Mouse (Mus musculus) CD4-positive, CD25-positive, alpha-beta regulatory T cell, adult 4 months (primary cell): Measurements from ENCODE around the gene Slc22a7. TPM values are rescaled to one million over a fixed set of nuclear protein-coding genes. Genes with fewer than 3 reads are reported as not detected.

Source experiments
- ATAC-seq: one replicate; pipeline ENCODE4 v1.8.0; 2017
- polyA plus RNA-seq, 2 experiments: library from polyadenylated mRNA; unstranded; fragments of 100-300 nt; shearing (Covaris generic); gene quantifications; one replicate each; pipeline ENCODE4 v1.2.1; 2017

Slc22a7 gene
- not detected for polyA plus RNA-seq

DNA sequence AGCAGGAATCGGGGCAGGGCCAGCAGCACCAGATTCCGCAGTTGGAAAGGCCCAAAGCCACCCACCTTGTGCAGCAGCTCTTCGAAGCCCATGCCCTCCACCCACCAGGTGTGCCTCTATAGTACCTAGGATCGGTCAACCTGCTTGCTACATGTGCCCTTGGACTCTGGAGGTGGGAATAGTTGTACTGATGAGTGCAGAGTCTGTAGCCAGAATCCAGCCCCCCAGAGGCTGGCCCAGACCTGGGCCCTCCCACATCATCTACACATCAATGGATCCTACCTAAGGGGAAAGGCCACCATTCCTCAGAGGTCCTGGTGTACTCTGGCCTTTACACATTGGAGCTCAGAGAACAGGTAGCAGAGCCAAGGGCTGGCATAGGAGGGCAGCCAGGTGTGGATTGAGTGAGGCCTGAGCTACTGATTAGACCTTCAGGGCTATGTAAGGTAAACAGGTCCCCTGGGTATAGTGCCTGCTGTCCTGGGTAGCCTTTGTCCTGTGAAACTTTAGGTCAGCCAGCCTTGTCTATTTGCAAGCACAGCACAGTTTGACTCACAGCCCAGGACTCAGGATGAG, at the start of gene Slc22a7:
Slc22a7 (minus strand) TSS at position 160 of the 576 bp plus-strand sequence.
- ATAC-seq = no peak

DNA sequence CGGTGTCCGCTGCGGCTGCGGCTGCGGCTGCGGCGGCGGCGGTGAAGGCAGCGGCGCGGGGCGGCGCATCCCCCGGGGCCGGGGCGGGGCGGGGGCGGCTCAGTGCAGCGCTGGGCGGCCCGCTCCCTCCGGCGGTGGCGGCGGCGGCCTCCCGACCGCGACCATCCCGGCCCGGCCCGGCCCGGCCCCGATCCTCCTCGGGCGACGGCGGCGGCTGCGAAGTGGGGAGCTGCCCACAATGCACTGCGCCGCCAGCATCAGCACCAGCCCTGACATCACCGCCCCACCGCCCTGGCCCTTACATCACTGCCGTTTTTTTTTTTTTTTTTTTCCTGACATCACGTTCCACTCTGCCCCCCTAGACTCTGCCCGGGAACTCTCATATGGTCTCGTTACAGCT, 49.2 kb upstream of the Slc22a7 start, which contains the start of gene Ttbk1:
Ttbk1 (minus strand) TSS at position 245 of the 400 bp plus-strand sequence.
- ATAC-seq = peak; percentile 53

- ATAC-seq = no peak
These were observed 48.7 kb upstream of the Slc22a7 start for GRCm38 (mm10) chr17:46486995-46487394.

DNA sequence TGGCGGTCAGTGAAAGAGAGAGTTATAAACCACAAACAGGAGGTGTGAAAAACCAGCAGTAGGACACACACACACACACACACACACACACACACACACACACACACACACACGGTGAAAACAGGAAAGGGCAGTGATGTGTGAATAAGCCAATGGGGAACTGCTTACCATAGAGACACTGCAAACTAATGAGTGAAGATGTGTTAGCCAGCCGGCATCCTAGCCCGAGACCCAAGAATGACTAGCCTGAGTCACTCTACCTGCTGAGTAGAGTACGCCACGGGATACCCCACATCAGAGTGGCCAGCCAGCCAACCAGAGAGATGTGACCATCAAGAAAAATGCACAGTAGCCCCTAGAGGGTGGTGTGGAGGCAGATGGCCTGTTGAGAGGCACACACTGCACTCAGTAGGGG, 46.2 kb upstream of the Slc22a7 start:
- peak; percentile 32 for ATAC-seq

DNA sequence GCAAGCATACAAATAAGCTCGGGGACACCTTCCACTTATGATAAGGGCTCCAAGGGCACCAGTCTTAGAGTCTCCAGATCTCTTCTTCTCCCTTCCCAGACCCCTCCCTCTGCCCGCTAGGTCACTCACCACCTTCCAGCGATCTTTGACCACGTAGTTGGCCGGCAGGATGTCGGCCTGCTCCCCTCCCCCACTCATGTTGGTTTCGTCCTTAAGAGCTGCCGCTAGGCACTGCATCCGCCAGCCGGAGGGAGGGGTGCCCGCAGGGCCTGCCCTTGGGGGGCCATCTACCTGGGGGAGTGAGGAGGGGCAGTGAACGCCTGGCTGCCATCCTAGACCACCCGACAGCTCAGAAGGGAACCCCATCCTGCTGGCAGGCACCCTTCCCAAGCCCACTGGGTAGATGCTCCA, 45.8 kb upstream of the Slc22a7 start:
- ATAC-seq = peak; percentile 24

DNA sequence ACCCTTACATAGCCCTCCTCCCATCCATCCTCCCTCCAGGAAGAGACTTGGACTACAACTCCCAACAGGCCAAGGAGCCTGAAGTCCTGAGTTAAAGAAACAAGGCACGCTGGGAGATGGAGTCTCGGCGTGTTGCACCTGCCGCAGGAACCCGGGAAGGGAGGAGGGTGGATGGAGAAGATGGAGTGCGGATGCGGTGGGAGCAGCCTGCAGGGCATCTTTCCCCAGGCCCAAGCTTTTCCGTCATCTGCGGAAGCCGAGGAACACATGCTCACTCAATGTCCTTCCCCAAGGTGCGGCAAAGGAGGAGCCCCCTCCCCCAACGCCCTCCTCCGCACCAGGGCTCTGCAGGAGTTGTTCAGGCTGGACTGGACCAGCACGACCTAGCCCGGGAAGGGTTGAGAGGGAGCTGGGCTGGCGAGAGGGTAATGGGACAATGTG, 45.3 kb upstream of the Slc22a7 start:
- ATAC-seq = peak; percentile 50

DNA sequence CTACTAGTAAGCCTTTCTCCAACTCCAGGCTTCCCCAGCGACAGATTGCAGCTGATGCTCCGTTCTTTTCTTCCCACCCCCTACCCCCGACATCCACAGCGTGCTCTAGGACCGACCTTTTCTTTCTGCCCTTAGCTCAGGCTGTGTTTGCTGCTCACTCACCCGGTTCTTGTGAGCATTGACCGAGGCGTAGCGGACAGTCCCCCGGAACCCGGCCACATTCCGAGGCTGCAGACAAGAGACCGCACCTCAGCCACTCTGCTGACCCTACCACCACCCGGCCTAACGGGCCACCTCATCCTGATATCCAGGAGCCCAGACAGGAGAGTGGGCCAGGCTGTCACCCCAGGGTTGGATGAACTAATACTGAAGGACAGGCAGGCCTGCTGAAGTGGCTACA, 39.0 kb upstream of the Slc22a7 start:
- no peak for ATAC-seq

DNA sequence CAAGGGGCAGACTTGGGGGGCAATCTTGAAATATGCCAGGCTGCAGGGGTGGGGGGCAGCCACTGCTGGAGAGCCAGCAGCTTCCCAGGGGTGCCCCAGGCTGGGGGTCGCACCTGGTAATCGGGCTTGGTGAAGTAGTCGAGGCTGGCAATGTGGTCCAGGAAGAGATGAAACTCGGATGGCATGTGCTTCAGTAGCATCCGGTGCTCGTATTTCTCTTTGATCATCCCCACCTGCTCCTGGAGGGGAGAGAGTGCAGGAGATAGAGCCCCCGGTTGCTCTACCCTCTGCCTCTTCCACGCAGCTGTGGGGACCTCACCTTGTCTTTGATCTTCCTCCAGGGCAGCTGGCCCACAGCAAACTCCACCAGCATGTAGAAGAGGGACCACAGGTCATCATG, 38.3 kb upstream of the Slc22a7 start:
- no peak for ATAC-seq

GRCm38 (mm10) chr17:46467830-46468229, 29.6 kb upstream of the Slc22a7 start:
- no peak for ATAC-seq

DNA sequence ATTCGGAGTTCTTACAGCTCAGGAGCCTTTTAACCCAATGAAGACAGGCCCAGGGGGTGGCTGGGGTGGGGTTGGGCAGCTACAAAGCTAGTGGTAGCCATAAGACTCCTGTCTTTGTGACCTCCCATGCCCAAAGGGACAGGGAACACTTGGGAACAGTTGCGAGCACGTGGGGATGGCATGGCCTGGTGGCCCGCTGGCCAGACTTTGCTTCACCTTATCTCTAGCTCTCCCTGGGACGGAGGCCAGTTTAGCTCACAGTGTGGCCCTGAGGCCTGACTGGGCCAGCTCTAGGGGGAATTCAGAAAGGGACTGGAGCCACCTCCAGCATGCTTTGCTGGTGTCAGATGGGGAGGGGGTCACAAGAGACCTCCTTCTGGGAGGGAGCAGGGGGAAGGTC, 24.0 kb upstream of the Slc22a7 start:
- no peak for ATAC-seq

DNA sequence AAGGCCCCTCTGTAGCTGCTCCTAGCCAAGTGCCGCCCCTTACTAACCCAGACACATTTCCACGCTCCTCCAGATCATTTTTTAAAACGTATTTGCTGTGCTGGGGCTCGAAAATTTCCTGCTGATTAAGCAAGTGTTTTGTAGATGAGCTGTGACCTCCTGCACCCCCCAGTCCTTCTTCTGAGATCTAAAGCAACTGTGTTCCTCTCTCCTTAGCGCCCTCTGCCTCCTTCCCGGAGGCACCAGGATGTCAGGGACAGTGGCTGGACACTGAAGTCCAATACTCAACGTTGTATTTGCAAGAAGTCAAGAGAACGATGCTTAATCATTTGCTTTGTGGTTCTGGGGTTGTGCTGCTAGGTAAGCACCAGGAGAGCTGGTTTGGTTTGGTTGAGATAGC, 23.1 kb upstream of the Slc22a7 start:
- no peak for ATAC-seq

- ATAC-seq = no peak
These were observed 22.4 kb upstream of the Slc22a7 start for GRCm38 (mm10) chr17:46460673-46461072.

- ATAC-seq = no peak
These were observed 20.2 kb upstream of the Slc22a7 start for GRCm38 (mm10) chr17:46458439-46458838.

DNA sequence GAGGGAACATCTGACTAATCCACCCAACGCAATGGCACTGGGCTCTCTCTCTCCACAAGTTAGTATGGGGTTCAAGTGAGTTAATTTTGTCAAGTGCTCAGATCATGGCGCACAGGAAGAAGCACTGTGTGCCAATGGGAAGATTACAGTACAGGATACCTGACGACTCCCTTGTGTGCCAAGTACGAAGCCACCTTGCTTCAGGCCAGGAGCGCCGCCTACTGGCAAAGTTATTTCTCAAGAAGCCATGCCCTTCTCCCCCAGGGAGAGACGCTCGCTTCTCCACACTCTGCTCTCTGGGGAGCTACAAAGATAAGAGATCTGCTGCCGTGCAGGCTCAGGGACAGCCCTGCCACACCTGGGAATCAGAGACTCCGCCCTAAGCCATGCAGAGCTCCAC, 19.5 kb upstream of the Slc22a7 start:
- ATAC-seq = no peak

DNA sequence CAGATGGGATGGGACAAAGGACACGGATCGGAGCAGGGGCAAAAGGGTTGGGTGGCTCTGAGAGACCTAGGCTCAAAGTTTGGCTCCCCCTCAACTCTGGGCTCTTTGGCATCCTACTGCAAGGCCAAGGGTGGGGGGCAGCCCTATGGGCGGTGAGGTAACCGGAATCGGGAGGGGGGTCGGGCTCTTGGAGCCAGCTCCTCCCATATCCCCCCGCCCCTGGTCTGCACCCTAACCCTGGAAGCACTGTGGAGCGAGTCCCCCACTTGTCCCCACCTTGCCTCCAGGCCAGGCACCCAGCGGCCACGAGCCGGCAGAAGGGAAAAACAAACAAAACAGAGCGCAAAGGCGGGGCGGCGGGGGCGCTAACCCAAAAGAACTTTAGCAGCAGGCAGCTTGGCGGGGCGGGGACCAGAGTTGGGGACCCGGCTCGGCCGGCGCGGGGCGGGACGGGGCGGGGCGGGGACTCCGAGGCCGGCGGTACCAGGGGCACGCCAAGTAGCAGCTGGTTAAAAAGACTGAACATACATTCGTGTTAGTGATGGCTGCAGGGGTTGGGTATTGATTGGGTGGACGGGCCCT, 16.9 kb upstream of the Slc22a7 start:
- no peak for ATAC-seq

DNA sequence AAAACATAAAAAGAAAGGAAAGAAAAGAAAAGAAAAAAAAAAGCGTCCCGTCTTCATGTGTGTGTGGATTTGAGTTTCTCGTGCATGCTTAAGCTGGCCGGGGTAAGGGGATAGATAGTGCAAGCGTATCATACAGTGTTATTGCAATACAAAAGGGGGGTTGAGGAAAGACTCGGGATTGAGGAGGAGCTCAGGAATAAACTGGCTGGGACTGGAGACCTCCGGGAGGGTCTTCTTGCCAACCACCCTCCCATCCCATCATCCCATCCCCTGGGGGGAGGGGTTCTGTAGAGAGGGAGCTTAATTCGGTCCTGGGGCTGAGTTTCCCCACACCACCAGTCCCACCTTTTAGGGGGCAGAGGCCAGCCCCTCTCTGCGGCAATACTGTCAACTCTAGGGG, 16.3 kb upstream of the Slc22a7 start:
- no peak for ATAC-seq

- no peak for ATAC-seq
These were observed 15.7 kb upstream of the Slc22a7 start for GRCm38 (mm10) chr17:46453970-46454411.

GRCm38 (mm10) chr17:46453302-46453948, 15.2 kb upstream of the Slc22a7 start:
- no peak for ATAC-seq

DNA sequence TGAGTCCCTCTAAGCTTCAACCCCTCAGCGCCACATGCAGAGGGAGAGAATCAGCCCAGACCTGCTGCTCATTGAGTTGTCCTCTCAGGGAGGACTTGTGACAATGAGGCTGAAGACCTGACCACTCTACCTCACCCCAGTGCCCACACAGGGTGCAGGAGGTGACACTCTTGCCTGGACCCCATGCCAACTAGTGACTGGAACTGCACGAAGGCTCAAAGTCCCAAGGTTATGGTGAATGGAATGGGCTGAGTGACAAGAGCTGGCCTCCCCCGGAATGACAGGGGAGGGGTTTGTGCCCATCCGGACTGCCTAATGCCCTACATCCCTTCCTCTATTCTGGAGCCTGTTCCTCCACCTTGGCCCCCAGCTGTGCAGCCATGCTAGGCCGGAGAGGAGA, 14.4 kb upstream of the Slc22a7 start:
- no peak for ATAC-seq

DNA sequence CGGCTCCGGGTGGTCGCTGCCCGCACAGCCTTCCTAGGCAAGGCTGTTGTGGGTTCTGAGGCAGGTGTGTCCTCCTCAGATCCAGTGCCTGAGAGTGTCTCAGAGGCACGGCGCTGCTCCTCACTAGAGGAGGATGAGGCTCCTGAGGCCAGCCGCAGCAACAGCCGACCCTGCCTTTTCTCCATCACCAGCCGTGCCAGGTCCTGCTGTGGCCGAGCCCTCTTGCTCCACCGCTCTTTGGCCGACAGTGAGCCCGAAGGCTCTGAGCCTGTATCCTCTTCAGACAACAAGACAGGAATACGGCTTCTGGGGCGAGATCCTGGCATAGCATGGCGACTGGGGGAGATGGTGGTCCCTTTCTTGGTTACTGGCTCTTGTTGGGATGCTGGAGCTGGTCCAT, 8.0 kb upstream of the Slc22a7 start:
- no peak for ATAC-seq

GRCm38 (mm10) chr17:46444839-46445579, 6.8 kb upstream of the Slc22a7 start:
- no peak for ATAC-seq

DNA sequence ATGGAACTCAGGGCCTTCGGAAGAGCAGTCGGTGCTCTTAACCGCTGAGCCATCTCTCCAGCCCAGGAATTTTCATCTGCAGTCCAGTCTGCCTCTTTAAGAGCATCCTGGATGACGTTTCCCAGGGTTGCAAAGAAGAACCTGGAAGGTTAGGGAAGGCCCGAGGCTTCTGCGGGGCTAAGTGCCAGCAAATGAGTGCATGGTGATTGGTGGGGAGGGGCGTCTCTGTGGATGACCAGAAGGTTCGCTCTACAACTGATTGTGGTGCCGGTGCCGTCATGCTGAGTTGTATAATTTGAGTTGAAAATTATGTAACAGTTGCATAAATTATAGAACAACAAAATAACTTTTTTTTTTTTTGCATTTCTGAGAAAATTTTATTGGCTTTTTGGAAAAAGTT, 919 bp upstream of the Slc22a7 start:
- no peak for ATAC-seq

DNA sequence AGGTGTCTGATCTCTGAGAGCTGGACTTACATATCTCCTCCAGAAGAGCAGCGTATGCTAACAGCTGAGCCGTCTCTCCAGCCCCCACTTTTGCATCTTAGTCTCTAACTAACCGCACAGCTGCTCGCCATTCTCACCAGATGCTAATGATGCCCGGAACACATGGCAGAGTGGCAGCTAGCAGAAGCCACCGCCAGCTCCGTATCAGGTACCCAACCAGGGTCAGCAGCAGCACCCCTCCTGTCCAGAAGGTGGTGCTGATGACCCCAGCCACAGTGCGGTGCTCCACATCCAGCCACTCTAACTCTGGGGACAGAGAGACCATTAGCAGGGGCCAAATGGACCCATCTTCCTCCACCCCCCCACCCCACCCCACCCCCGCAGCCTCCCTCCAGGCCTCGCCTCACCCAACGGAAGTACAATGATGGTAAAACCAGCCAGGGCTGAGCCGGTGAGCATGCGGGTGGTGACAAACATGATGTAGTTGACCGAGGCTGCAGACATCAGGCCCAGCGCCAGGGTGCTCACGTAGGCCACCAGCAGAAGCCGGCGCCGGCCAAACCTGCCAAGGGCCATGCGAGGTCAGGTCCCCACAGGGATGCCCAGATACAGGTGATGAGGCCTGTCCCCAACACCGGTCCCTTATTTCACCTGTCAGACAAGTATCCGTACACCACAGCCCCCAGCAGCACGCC, 1.4 kb downstream of the Slc22a7 start:
- ATAC-seq = no peak
